Mouse (Mus musculus): ENCODE results near the gene Cd200r3.

The Cd200r3 gene

GRCm38 (mm10) chr16:44993319-44994019 lies 50.0 kb downstream of the Cd200r3 start:
- no peak for DNase-seq

- DNase-seq = no peak
Measured at GRCm38 (mm10) chr16:44994206-44994953, 50.9 kb downstream of the Cd200r3 start.

- DNase-seq = no peak
Measured at GRCm38 (mm10) chr16:44995111-44995510, 51.6 kb downstream of the Cd200r3 start.

GRCm38 (mm10) chr16:44996701-44997100 lies 53.2 kb downstream of the Cd200r3 start:
- no peak for DNase-seq

- no peak for DNase-seq
Measured at GRCm38 (mm10) chr16:44999537-44999936, 56.1 kb downstream of the Cd200r3 start.

- no peak for DNase-seq
Measured at GRCm38 (mm10) chr16:45004443-45004842, 61.0 kb downstream of the Cd200r3 start.

- DNase-seq = no peak
Measured at GRCm38 (mm10) chr16:45005280-45005679, 61.8 kb downstream of the Cd200r3 start.

GRCm38 (mm10) chr16:45006971-45007370 lies 63.5 kb downstream of the Cd200r3 start:
- peak in 1 of 2 experiments; percentile 16 for DNase-seq

GRCm38 (mm10) chr16:45007807-45008206 lies 64.3 kb downstream of the Cd200r3 start:
- no peak for DNase-seq

GRCm38 (mm10) chr16:45009634-45010033 lies 66.2 kb downstream of the Cd200r3 start:
- DNase-seq = no peak

GRCm38 (mm10) chr16:45015591-45015990 lies 72.1 kb downstream of the Cd200r3 start:
- DNase-seq = no peak

GRCm38 (mm10) chr16:45016488-45016887 lies 73.0 kb downstream of the Cd200r3 start:
- no peak for DNase-seq

GRCm38 (mm10) chr16:45018868-45019267 lies 75.4 kb downstream of the Cd200r3 start:
- DNase-seq = no peak

- no peak for DNase-seq
Measured at GRCm38 (mm10) chr16:45020055-45020454, 76.6 kb downstream of the Cd200r3 start.

- no peak for DNase-seq
Measured at GRCm38 (mm10) chr16:45020669-45021309, 77.3 kb downstream of the Cd200r3 start.

- no peak for DNase-seq
Measured at GRCm38 (mm10) chr16:45021443-45021842, 78.0 kb downstream of the Cd200r3 start.

- DNase-seq = peak; percentile 31 to 51
Measured at GRCm38 (mm10) chr16:45023904-45024303, 80.4 kb downstream of the Cd200r3 start.

- peak; percentile 24 to 53 for DNase-seq
Measured at GRCm38 (mm10) chr16:45025321-45025720, 81.8 kb downstream of the Cd200r3 start.

GRCm38 (mm10) chr16:45029080-45029479 lies 85.6 kb downstream of the Cd200r3 start:
- no peak for DNase-seq

- no peak for DNase-seq
Measured at GRCm38 (mm10) chr16:45029493-45029892, 86.0 kb downstream of the Cd200r3 start.

GRCm38 (mm10) chr16:45030127-45030526 lies 86.6 kb downstream of the Cd200r3 start:
- DNase-seq = no peak

- DNase-seq = no peak
Measured at GRCm38 (mm10) chr16:45030796-45031195, 87.3 kb downstream of the Cd200r3 start.

Data from thymus, adult 18-20 months (tissue).